Mouse (Mus musculus) hematopoietic stem cell, adult 5-6 weeks (primary cell): ENCODE results near the gene Olfr777. TPM values are rescaled to one million over a fixed set of nuclear protein-coding genes. Genes with fewer than 3 reads are reported as not detected.
"Not testable (repeated sequence)": the region's sequence is repeated elsewhere in the genome, so short reads cannot be mapped to it uniquely, and the experiment has no call there.

ENCODE experiments used
- ATAC-seq, 2 experiments: fragments of 125-278 bp in 1 of 2; replicated peaks in 1 of 2; 2 replicates each; pipeline ENCODE4 v1.8.0; 2016 to 2017; ENCODE audit warnings: inconsistent platforms in 2 of 2, mild to moderate bottlenecking in 2 of 2, moderate number of reproducible peaks in 2 of 2, low read depth in 1 of 2, moderate TSS enrichment in 1 of 2; ENCODE audit not compliant: low FRiP score in 2 of 2, poor library complexity in 2 of 2, severe bottlenecking in 2 of 2, insufficient read depth in 1 of 2, low TSS enrichment in 1 of 2
- total RNA-seq: library from RNA; stranded (forward); fragments of 172-1452, 232-1000 nt; gene quantifications from 2 replicates; pipeline ENCODE4 v1.2.3, GENCODE M21; 2017

The Olfr777 gene
- total RNA-seq, result not detected in 2 replicates

DNA sequence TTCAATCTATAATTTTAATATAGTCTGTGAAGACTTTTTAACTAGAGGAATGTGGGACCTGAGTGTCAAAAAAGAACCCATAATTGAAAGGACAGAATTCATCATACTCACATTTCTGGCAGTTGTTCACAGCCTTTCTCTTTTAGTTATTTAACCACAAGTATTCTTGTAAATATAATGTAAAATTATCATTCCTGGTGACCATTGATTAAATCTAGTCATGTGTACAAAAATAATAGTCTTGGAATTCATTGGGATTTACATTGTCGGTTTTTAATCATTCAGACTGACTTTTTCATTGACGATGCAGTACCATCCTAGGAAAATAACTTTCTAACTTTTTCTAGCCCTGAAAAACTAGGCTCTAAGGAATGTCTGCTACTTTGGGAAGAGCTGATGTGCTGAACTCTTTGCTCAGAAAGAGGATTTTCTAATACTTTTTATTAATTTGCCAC lies at the start of gene Olfr777:
TSS of gene Olfr777 (minus strand) at position 405 of the 455 bp plus-strand sequence.
- ATAC-seq, result no peak

DNA sequence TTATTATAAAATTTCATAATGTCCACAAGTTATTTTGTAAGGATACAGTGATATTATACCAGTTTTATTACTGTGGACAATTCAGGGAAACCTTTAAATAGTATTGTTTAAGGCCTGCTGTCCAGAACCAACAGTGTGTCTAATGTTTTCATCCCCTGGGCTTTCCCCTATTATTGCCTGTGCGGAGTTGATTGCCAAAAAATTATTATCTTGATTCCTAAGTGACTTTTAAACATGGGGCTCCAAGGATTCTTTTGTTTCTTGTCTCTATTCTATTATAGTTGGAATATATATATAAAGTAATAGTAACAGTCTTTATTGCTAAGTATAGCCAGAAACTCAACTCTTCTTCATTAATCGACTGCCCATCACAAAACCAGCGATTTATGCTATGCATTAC lies 46.5 kb upstream of the Olfr777 start, which contains the start of gene Olfr780:
TSS of gene Olfr780 (plus strand) at position 301 of the 400 bp plus-strand sequence.
- no peak for ATAC-seq

DNA sequence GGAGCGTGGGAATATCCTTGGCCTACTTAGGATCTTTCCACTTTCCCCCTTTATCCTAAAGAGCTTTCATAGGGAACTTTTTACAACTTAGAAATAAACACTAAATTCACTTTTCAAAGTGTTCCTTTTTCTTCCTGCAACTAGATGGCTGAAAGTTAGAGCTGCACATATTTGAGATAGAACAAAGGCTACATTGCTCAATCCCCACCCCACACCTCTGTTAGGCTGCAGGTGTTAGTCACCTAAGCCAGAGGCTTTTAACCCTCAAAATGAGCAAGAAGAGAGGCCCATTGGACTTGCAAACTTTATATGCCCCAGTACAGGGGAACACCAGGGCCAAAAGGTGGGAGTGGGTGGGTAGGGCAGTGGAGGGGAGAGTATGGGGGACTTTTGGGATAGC lies 42.2 kb upstream of the Olfr777 start:
- not testable (repeated sequence) for ATAC-seq

DNA sequence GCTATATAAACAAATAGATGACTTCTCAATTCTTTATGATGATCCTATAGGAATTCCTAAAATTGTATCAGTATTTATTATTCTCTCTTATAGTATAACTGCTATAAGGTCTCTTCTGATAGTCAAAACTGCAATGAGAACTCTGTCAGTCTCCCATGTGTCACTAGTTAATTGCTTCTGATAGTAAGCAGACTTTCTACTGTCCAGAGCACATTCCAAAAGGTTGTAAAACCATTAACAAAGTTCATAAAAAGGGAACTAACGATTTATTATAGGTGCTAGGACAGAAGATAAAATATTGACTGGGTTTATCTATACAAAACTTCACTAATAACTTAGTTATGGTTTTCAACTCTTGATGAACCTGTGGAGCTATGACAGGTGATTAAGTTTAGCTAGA lies 41.7 kb upstream of the Olfr777 start:
- ATAC-seq, result not testable (repeated sequence)

DNA sequence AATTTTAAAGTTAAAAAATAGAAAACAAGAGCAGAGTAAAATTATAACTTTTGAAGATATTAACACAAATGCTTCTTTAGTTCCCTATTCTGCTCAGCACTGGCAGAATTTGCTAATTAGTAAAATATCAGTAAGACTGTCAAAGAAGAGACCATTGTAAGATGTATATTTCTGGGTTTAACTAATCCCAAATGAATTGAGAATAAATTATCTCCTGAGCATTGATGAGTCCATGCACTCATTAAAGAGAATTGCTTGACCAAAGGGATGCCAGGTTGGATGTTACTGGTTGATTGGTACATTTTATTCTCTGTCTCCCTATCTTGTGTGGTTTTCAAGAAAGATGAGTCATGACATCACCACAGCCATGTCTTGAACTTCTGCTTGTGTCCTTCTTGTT lies 12.5 kb downstream of the Olfr777 start, which contains the start of gene Olfr776:
TSS of gene Olfr776 (plus strand) at position 301 of the 400 bp plus-strand sequence.
- no peak for ATAC-seq

DNA sequence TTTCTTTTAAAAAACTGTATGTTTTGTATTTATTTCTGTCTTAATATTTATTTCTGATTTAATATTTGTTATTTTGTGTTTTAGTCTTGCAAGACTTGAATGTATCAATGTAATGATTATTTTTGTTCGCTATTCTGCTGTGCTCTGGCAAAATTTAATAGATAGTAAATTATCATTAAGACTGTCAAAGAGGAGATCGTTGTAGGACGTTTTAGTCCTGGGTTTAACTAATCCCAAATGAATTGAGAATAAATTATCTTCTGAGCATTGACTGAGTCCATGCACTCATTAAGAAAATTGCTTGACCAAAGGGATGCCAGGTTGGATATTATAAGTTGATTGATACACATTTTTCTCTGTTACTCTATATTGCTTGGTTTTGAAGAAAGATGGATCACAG lies 23.2 kb downstream of the Olfr777 start, which contains the start of gene Olfr775:
TSS of gene Olfr775 (plus strand) at position 301 of the 400 bp plus-strand sequence.
- ATAC-seq, result no peak

DNA sequence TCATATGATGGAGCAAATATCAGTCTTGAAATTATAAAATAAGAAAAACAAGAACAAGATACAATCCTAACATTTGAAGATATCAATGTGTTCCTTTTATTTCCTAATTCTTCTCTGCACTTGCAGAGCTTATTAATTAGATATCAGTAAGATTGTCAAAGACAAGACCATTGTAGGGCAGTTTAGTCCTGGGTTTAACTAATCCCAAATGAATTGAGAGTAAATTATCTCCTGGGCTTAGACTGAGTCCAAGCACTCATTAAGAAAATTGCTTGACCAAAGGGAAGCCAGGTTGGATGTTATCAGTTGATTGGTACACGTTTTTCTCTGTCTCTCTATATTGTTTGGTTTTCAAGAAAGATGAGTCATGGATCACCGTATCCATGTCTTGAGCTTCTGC lies 35.4 kb downstream of the Olfr777 start, which contains the start of gene Olfr774:
TSS of gene Olfr774 (plus strand) at position 301 of the 400 bp plus-strand sequence.
- no peak for ATAC-seq

DNA sequence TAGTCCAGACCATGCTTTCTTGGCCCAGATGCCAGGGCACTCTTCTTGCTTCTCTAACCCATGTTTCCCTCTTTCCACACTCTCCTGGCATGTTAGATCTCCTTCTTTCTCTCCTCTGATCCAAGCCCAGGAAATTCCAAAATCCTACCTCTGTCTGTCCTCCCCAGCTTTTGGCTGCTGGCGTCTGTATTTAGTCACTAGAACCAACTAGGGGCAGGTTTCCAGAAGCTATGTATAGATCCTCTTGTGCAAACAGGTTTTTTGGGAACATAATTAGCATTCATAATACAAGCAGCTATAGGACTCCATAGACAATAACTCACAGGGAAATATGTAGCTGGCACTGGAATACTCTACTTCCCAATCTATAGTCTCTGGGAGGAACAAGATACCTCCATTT lies 40.5 kb downstream of the Olfr777 start:
- ATAC-seq, result no peak

Other genes with a start within 250 kb of the Olfr777 start
- not detected in 2 replicates for gene Olfr764-ps1, start 231.6 kb downstream of the Olfr777 start, total RNA-seq
- gene Olfr765, start 221.5 kb downstream of the Olfr777 start, total RNA-seq, result not detected in 2 replicates
- gene Olfr766-ps1, start 202.5 kb downstream of the Olfr777 start, total RNA-seq, result not detected in 2 replicates
- gene Olfr767, start 188.6 kb downstream of the Olfr777 start, total RNA-seq, result not detected in 2 replicates
- gene Olfr768, start 172.1 kb downstream of the Olfr777 start, total RNA-seq, result not detected in 2 replicates
- gene Olfr769, start 153.6 kb downstream of the Olfr777 start, total RNA-seq, result not detected in 2 replicates
- gene Olfr770, start 132.5 kb downstream of the Olfr777 start, total RNA-seq, result not detected in 2 replicates
- gene Olfr771, start 106.7 kb downstream of the Olfr777 start, total RNA-seq, result not detected in 2 replicates
- not detected in 2 replicates for gene Olfr772, start 93.6 kb downstream of the Olfr777 start, total RNA-seq
- gene Olfr773, start 84.1 kb downstream of the Olfr777 start, total RNA-seq, result not detected in 2 replicates
- gene Olfr774, start 35.3 kb downstream of the Olfr777 start, total RNA-seq, result not detected in 2 replicates
- gene Olfr775, start 23.1 kb downstream of the Olfr777 start, total RNA-seq, result not detected in 2 replicates
- not detected in 2 replicates for gene Olfr776, start 12.4 kb downstream of the Olfr777 start, total RNA-seq
- not detected in 2 replicates for gene Olfr780, start 46.6 kb upstream of the Olfr777 start, total RNA-seq
- not detected in 2 replicates for gene Olfr781, start 57.4 kb upstream of the Olfr777 start, total RNA-seq
- gene Olfr782, start 77.4 kb upstream of the Olfr777 start, total RNA-seq, result not detected in 2 replicates
- not detected in 2 replicates for gene Olfr784, start 112.6 kb upstream of the Olfr777 start, total RNA-seq
- gene Olfr785, start 133.9 kb upstream of the Olfr777 start, total RNA-seq, result not detected in 2 replicates
- gene Olfr786, start 155.8 kb upstream of the Olfr777 start, total RNA-seq, result not detected in 2 replicates
- gene Olfr787, start 190.4 kb upstream of the Olfr777 start, total RNA-seq, result not detected in 2 replicates
- not detected in 2 replicates for gene Olfr788, start 199.5 kb upstream of the Olfr777 start, total RNA-seq
- gene Olfr789, start 213.3 kb upstream of the Olfr777 start, total RNA-seq, result not detected in 2 replicates
- gene Olfr790, start 227.0 kb upstream of the Olfr777 start, total RNA-seq, result not detected in 2 replicates